Mouse (Mus musculus) v-Abl transformed pro-B cells (cell line): ENCODE data around the gene Ddx27.

Source experiments
- in situ Hi-C, 2 experiments: fragments of 400-800 bp; cut with MboI; formaldehyde crosslinking; loops; one replicate each; pipeline ENCODE4 v1.15.1; 2025; ENCODE audit not compliant: unreplicated experiment in 2 of 2

Ddx27 gene

GRCm38 (mm10) chr2:167015382-167015718, 357 bp downstream of the Ddx27 start:
- in situ Hi-C loops: loop anchor here in 1 of 2 experiments (25.0 kb wide), 1 partner anchor 928 kb away; no protein-coding TSS in a partner anchor

GRCm38 (mm10) chr2:167019396-167019795, 4.4 kb downstream of the Ddx27 start:
- in situ Hi-C loops: loop anchor here in 1 of 2 experiments (25.0 kb wide), 1 partner anchor 932 kb away; no protein-coding TSS in a partner anchor

- in situ Hi-C loops: loop anchor here in 1 of 2 experiments (25.0 kb wide), 1 partner anchor 941 kb away; no protein-coding TSS in a partner anchor
Measured at GRCm38 (mm10) chr2:167028553-167028952, 13.6 kb downstream of the Ddx27 start.

- in situ Hi-C loops: loop anchor here in 1 of 2 experiments (25.0 kb wide), 1 partner anchor 943 kb away; no protein-coding TSS in a partner anchor
Measured at GRCm38 (mm10) chr2:167030507-167030906, 15.5 kb downstream of the Ddx27 start.

- in situ Hi-C loops: loop anchor here in 1 of 2 experiments (25.0 kb wide), 1 partner anchor 950 kb away; no protein-coding TSS in a partner anchor
Measured at GRCm38 (mm10) chr2:167037710-167038109, 22.7 kb downstream of the Ddx27 start.

- in situ Hi-C loops: loop anchor here in 1 of 2 experiments (25.0 kb wide), 1 partner anchor 951 kb away; no protein-coding TSS in a partner anchor
Measured at GRCm38 (mm10) chr2:167038297-167038696, 23.3 kb downstream of the Ddx27 start.

- in situ Hi-C loops: loop anchor here in 1 of 2 experiments (25.0 kb wide), 1 partner anchor 951 kb away; no protein-coding TSS in a partner anchor
Measured at GRCm38 (mm10) chr2:167038716-167039115, 23.7 kb downstream of the Ddx27 start.

GRCm38 (mm10) chr2:167039386-167039785, 24.4 kb downstream of the Ddx27 start:
- in situ Hi-C loops: loop anchor here in 1 of 2 experiments (25.0 kb wide), 1 partner anchor 952 kb away; no protein-coding TSS in a partner anchor

- in situ Hi-C loops: loop anchor here in 1 of 2 experiments (25.0 kb wide), 1 partner anchor 956 kb away; no protein-coding TSS in a partner anchor
Measured at GRCm38 (mm10) chr2:167043400-167044121, 28.6 kb downstream of the Ddx27 start.

- in situ Hi-C loops: loop anchor here in 1 of 2 experiments (25.0 kb wide), 1 partner anchor 961 kb away; no protein-coding TSS in a partner anchor
Measured at GRCm38 (mm10) chr2:167048223-167048622, 33.2 kb downstream of the Ddx27 start.

- in situ Hi-C loops: loop anchor here in 1 of 2 experiments (25.0 kb wide), 1 partner anchor 962 kb away; no protein-coding TSS in a partner anchor
Measured at GRCm38 (mm10) chr2:167048698-167049358, 33.8 kb downstream of the Ddx27 start.

- in situ Hi-C loops: no loop called here
Measured at GRCm38 (mm10) chr2:167053127-167053844, 38.3 kb downstream of the Ddx27 start.

- in situ Hi-C loops: no loop called here
Measured at GRCm38 (mm10) chr2:167055386-167055785, 40.4 kb downstream of the Ddx27 start.

- in situ Hi-C loops: no loop called here
Measured at GRCm38 (mm10) chr2:167056210-167056941, 41.4 kb downstream of the Ddx27 start.

- in situ Hi-C loops: no loop called here
Measured at GRCm38 (mm10) chr2:167056942-167057323, 41.9 kb downstream of the Ddx27 start.

- in situ Hi-C loops: no loop called here
Measured at GRCm38 (mm10) chr2:167058201-167058600, 43.2 kb downstream of the Ddx27 start.

GRCm38 (mm10) chr2:167058814-167059387, 43.9 kb downstream of the Ddx27 start:
- in situ Hi-C loops: no loop called here

- in situ Hi-C loops: no loop called here
Measured at GRCm38 (mm10) chr2:167059536-167059935, 44.5 kb downstream of the Ddx27 start.

GRCm38 (mm10) chr2:167059960-167060359, 45.0 kb downstream of the Ddx27 start:
- in situ Hi-C loops: no loop called here
